Mouse (Mus musculus) 416B (cell line): ENCODE measurements around the gene Arsk.

Source experiments
- DNase-seq: peaks from one replicate; pipeline ENCODE4 v3.0.0; 2011; ENCODE audit warnings: low read depth

Arsk gene

DNA sequence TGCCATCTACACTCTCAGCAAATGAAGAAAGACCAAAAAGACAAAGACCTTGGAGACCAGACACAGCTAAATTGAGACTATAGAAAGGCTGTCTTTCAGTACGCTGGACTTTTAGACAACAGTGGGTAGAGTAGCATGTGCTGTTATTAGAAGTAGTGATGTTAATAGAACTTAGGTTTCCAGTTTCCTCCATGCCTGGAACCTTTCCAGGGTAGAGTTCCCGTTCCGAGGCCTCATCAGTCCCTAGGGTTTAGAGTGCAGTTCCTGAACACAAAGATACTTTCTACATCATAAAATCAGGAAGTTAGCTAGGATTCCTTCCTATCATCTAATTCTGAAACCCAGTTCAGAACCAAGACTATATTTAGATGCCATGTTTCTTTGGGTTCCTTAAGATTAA lies 73.9 kb downstream of the Arsk start:
- no peak for DNase-seq

DNA sequence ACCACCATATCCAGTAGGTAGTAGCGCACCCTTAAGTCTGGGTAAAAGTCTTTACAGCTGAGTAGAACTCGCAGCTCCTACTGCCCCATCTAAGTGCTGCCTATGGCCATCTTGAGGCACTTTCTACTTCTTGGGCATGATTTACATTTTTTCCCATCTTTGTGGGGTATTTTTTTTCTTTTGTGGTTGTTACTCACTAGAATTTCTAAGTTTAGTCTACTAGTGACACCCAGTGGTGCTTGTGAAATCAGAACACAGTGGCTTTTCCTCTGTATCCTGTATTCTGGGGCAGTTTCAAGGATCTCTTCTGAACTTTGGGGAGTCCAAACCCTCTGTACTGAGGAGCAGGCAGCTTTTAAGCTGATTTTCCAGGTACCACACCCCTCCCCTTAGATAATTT lies 76.7 kb downstream of the Arsk start:
- DNase-seq: peak; percentile 70

DNA sequence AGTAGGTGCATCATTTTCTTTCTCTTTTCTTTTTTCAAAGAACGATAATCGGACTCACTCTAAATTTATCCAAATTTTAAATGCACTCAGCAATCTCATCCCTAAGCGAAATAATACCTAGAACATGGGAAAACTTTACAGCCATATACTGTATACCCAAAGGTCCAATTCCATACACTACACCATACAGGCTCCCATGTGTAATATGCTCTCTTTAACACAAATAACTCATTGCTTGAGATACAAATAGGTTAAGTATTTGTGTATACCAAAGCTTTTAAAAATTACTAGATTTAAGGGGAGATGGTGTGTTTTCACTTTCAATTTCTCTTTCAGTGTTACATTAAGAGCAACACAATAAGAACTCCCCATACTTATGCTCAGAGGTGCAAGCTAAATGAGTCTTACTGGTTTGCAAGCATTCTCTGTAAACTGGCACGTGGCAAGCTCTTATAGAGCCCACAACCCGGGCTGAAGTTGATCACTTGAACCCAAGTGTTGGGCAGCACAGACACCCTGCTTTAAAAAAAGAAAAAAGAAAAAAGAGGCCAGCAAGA lies 79.5 kb downstream of the Arsk start:
- peak; percentile 64 for DNase-seq

DNA sequence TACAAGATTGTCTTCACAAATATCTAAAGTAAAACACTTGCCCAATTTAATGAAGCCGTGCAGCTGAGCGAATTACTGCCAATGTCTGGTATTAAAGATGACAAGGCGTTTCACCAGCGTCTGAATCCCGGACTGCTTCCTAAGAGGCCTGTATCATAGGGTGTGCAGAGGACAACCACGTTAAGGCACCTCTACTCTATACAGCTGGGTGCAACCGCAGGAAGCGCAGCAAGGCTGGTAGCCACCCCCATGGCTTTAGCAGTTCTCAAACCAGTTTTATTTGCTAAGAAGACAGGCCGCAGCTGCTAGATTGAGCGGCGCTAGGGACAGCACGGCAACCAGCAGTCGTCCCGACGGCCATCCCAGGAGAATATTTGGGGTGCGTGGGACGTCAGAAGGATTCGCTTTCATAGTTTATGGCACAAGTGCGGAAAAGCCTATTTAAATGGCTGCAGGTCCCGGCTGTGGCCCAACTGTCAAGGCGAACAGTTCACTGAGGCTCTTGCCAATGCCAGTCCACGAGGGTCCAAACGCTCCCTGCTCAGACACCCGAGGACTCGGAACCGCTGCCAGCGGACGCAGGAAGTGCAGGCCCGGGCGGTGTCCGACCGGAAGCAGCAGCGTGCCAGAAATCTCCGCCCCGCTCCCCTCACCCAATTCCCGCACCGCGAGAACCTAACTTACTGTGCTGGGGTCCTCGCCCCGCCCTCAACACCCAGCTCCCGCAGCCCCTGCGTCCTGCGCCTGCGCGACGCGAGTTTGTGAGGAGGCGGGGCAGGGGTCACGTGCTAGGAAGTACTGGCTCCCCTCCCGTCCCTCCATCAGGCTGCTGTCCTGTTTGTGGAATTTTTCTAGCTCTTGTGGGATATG lies 80.3 kb downstream of the Arsk start, which contains the start of gene Rfesd:
Rfesd (minus strand) TSS at position 746 of the 870 bp plus-strand sequence.
- DNase-seq: peak; percentile 98

DNA sequence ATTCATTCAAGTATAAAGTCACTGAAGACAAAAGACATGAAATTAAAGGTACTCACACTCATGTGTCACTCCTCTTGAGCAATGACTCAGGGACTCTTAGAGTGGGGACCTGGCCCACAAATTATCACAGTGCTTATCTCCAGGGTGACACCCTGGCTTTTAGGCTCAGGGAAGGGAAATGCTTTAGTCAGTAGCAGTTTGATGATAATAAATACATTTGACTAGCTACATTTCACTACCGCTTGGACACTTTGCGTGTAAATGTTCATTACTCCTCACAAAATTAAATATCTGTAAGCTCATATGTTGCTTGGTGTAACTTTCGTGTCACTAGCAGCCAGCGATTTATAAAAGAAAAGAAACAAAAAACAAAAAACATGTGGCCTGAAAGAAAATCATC lies 81.0 kb downstream of the Arsk start:
- peak; percentile 85 for DNase-seq

DNA sequence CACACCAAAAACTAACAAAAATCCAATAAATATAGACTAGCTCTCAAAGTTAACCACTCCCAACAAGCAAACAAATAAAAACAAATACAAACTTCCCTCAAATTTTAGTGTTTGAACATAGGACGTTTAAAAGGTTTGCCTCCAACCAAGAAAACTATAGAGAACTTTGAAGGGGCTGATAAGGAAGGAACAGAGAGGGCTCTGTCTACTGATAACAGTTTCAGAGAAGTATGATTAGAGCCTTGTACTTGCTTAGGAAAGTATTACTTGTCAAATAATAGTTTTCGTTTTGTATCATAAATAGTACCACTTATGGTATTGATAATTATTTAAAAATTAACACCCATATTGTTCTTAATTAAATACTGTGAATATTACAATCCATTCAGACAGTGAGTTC lies 83.9 kb downstream of the Arsk start:
- no peak for DNase-seq
